Mouse (Mus musculus) CH12.LX (cell line): ENCODE measurements around the gene Traf3ip2. TPM values are rescaled to one million over a fixed set of nuclear protein-coding genes. Genes with fewer than 3 reads are reported as not detected.

Source experiments
- DNase-seq: peaks from one replicate; pipeline ENCODE4 v3.0.0-alpha.2; 2013; ENCODE audit errors: extremely low read depth
- H3K27ac ChIP-seq: 2 replicates; pipeline ENCODE4 v1.5.1; 2012; ENCODE audit warnings: low read depth, mild to moderate bottlenecking, control low read depth, moderate library complexity; ENCODE audit not compliant: insufficient read depth
- H3K27me3 ChIP-seq: replicated peaks from 2 replicates; pipeline ENCODE3; 2012; ENCODE audit warnings: inconsistent platforms
- H3K36me3 ChIP-seq, 2 experiments: replicated peaks in 1 of 2; 2 replicates each; pipeline versions ENCODE3 to v1.6.1; 2012; ENCODE audit warnings: inconsistent platforms in 1 of 2, low read length in 1 of 2, mild to moderate bottlenecking in 1 of 2, mixed read lengths in 1 of 2, moderate library complexity in 1 of 2; ENCODE audit not compliant: control insufficient read depth in 1 of 2, insufficient read depth in 1 of 2
- H3K4me1 ChIP-seq, 2 experiments: 2 replicates each; pipeline ENCODE4 v1.6.1; 2012; ENCODE audit warnings: inconsistent platforms in 1 of 2, moderate library complexity in 1 of 2; ENCODE audit not compliant: insufficient read depth in 2 of 2, control insufficient read depth in 1 of 2
- H3K4me2 ChIP-seq: 2 replicates; pipeline ENCODE4 v1.6.1; 2012; ENCODE audit warnings: low read depth, mild to moderate bottlenecking, control low read depth; ENCODE audit not compliant: poor library complexity, insufficient read depth, severe bottlenecking
- H3K4me3 ChIP-seq, 3 experiments: fragments of 150-350 bp in 1 of 3; sonication (generic) in 1 of 3; replicated peaks in 1 of 3; 2 replicates each; pipeline versions ENCODE3 to v1.5.1; 2011 to 2012; ENCODE audit warnings: low read depth in 2 of 3, low read length in 2 of 3, mild to moderate bottlenecking in 2 of 3, moderate library complexity in 2 of 3, control low read depth in 1 of 3, improper control_type of control experiment in 1 of 3, inconsistent platforms in 1 of 3, mixed read lengths in 1 of 3; ENCODE audit not compliant: poor library complexity in 1 of 3
- H3K79me2 ChIP-seq: replicated peaks from 2 replicates; pipeline ENCODE4 v1.6.1; 2012; ENCODE audit warnings: mild to moderate bottlenecking, moderate library complexity; ENCODE audit not compliant: control insufficient read depth, poor library complexity, insufficient read depth, severe bottlenecking; ENCODE audit errors: extremely low read depth
- H3K9ac ChIP-seq: 2 replicates; pipeline ENCODE4 v1.6.1; 2012; ENCODE audit warnings: low read depth, mild to moderate bottlenecking, control low read depth, moderate library complexity; ENCODE audit not compliant: insufficient read depth
- H3K9me3 ChIP-seq: replicated peaks from 2 replicates; pipeline ENCODE3; 2012; ENCODE audit warnings: low read length, inconsistent platforms, mixed read lengths
- BHLHE40 ChIP-seq: IDR thresholded peaks from 2 replicates; pipeline ENCODE4 v1.6.1; 2011; ENCODE audit warnings: mild to moderate bottlenecking, low read depth, low read length, improper control_type of control experiment
- CHD1 ChIP-seq: IDR thresholded peaks from 2 replicates; pipeline ENCODE4 v1.6.1; 2012; ENCODE audit warnings: low read depth, low read length, improper control_type of control experiment, inconsistent platforms
- CHD2 ChIP-seq: IDR thresholded peaks from 2 replicates; pipeline ENCODE4 v1.6.1; 2011; ENCODE audit warnings: low read length, improper control_type of control experiment
- CTCF ChIP-seq, 2 experiments: IDR thresholded peaks in 1 of 2; conservative IDR thresholded peaks in 1 of 2; 2 replicates each; pipeline ENCODE4 v1.5.1; 2011 to 2012; ENCODE audit warnings: low read depth in 2 of 2, low read length in 2 of 2, improper control_type of control experiment in 1 of 2, inconsistent platforms in 1 of 2, mild to moderate bottlenecking in 1 of 2, moderate library complexity in 1 of 2
- E2F4 ChIP-seq: IDR thresholded peaks from 2 replicates; pipeline ENCODE4 v1.6.1; 2011; ENCODE audit warnings: low read depth, low read length, improper control_type of control experiment; ENCODE audit not compliant: insufficient replicate concordance
- ELF1 ChIP-seq: IDR thresholded peaks from 2 replicates; pipeline ENCODE4 v1.6.1; 2014; ENCODE audit warnings: low read depth, mild to moderate bottlenecking, inconsistent platforms, low read length, improper control_type of control experiment
- EP300 ChIP-seq: IDR thresholded peaks from 2 replicates; pipeline ENCODE4 v1.6.1; 2011; ENCODE audit warnings: low read length, improper control_type of control experiment
- ETS1 ChIP-seq: conservative IDR thresholded peaks from 2 replicates; pipeline ENCODE4 v1.6.1; 2012; ENCODE audit warnings: low read depth, mild to moderate bottlenecking, inconsistent platforms, low read length, improper control_type of control experiment, moderate library complexity
- GABPA ChIP-seq: IDR thresholded peaks from 2 replicates; pipeline ENCODE4 v1.6.1; 2012; ENCODE audit warnings: low read depth, low read length, improper control_type of control experiment, inconsistent platforms; ENCODE audit not compliant: insufficient replicate concordance
- HCFC1 ChIP-seq: IDR thresholded peaks from 2 replicates; pipeline ENCODE4 v1.6.1; 2012; ENCODE audit warnings: low read depth, mild to moderate bottlenecking, inconsistent platforms, low read length, improper control_type of control experiment
- IRF4 ChIP-seq: IDR thresholded peaks from 2 replicates; pipeline ENCODE4 v1.6.1; 2014; ENCODE audit warnings: low read depth, mild to moderate bottlenecking, inconsistent platforms, low read length, improper control_type of control experiment
- JUN ChIP-seq: IDR thresholded peaks from 2 replicates; pipeline ENCODE4 v1.6.1; 2011; ENCODE audit warnings: low read depth, mild to moderate bottlenecking, low read length, improper control_type of control experiment, moderate library complexity; ENCODE audit not compliant: insufficient read depth
- JUND ChIP-seq: conservative IDR thresholded peaks from 2 replicates; pipeline ENCODE4 v1.6.1; 2011; ENCODE audit warnings: low read depth, low read length, improper control_type of control experiment
- KAT2A ChIP-seq: IDR thresholded peaks from 2 replicates; pipeline ENCODE4 v1.6.1; 2012; ENCODE audit warnings: low read length, improper control_type of control experiment, inconsistent platforms; ENCODE audit not compliant: insufficient replicate concordance
- MAFK ChIP-seq: IDR thresholded peaks from 2 replicates; pipeline ENCODE4 v1.6.1; 2011; ENCODE audit warnings: low read length, improper control_type of control experiment; ENCODE audit not compliant: insufficient replicate concordance
- MAX ChIP-seq: IDR thresholded peaks from 2 replicates; pipeline ENCODE4 v1.6.1; 2011; ENCODE audit warnings: low read length, improper control_type of control experiment
- MAZ ChIP-seq: IDR thresholded peaks from 2 replicates; pipeline ENCODE4 v1.6.1; 2012; ENCODE audit warnings: low read depth, mild to moderate bottlenecking, inconsistent platforms, low read length, improper control_type of control experiment, moderate library complexity
- MEF2A ChIP-seq: IDR thresholded peaks from 2 replicates; pipeline ENCODE4 v1.6.1; 2014; ENCODE audit warnings: low read depth, mild to moderate bottlenecking, inconsistent platforms, low read length, improper control_type of control experiment, borderline replicate concordance
- MXI1 ChIP-seq: IDR thresholded peaks from 2 replicates; pipeline ENCODE4 v1.6.1; 2011; ENCODE audit warnings: mild to moderate bottlenecking, low read depth, low read length, improper control_type of control experiment
- MYC ChIP-seq: IDR thresholded peaks from 2 replicates; pipeline ENCODE4 v1.6.1; 2011; ENCODE audit warnings: low read depth, mild to moderate bottlenecking, improper control_type of control experiment, low read length
- NELFE ChIP-seq: IDR thresholded peaks from 2 replicates; pipeline ENCODE4 v1.6.1; 2011; ENCODE audit warnings: low read depth, low read length, improper control_type of control experiment
- NRF1 ChIP-seq: IDR thresholded peaks from 2 replicates; pipeline ENCODE4 v1.6.1; 2014; ENCODE audit warnings: low read depth, mild to moderate bottlenecking, inconsistent platforms, low read length, improper control_type of control experiment, moderate library complexity
- PAX5 ChIP-seq: IDR thresholded peaks from 2 replicates; pipeline ENCODE4 v1.6.1; 2012; ENCODE audit warnings: low read length, inconsistent platforms, mixed read lengths
- POLR2A ChIP-seq: IDR thresholded peaks from 2 replicates; pipeline ENCODE4 v1.6.1; 2011; ENCODE audit warnings: low read depth, mild to moderate bottlenecking, improper control_type of control experiment, low read length
- POLR2AphosphoS2 ChIP-seq: IDR thresholded peaks from 2 replicates; pipeline ENCODE4 v1.6.1; 2011; ENCODE audit warnings: low read depth, low read length, improper control_type of control experiment
- RAD21 ChIP-seq: IDR thresholded peaks from 2 replicates; pipeline ENCODE4 v1.6.1; 2011; ENCODE audit warnings: low read depth, mild to moderate bottlenecking, low read length, improper control_type of control experiment, moderate library complexity
- RCOR1 ChIP-seq: conservative IDR thresholded peaks from 2 replicates; pipeline ENCODE4 v1.6.1; 2012; ENCODE audit warnings: low read depth, mild to moderate bottlenecking, inconsistent platforms, low read length, improper control_type of control experiment
- SIN3A ChIP-seq: IDR thresholded peaks from 2 replicates; pipeline ENCODE4 v1.6.1; 2012; ENCODE audit warnings: low read length, improper control_type of control experiment, inconsistent platforms
- SMC3 ChIP-seq: IDR thresholded peaks from 2 replicates; pipeline ENCODE4 v1.6.1; 2011; ENCODE audit warnings: low read depth, low read length, improper control_type of control experiment
- TBP ChIP-seq: conservative IDR thresholded peaks from 2 replicates; pipeline ENCODE4 v1.6.1; 2011; ENCODE audit warnings: low read depth, low read length, improper control_type of control experiment
- TCF12 ChIP-seq: IDR thresholded peaks from 2 replicates; pipeline ENCODE4 v1.6.1; 2014; ENCODE audit warnings: low read depth, mild to moderate bottlenecking, inconsistent platforms, low read length, improper control_type of control experiment
- UBTF ChIP-seq: IDR thresholded peaks from 2 replicates; pipeline ENCODE4 v1.6.1; 2012; ENCODE audit warnings: low read depth, mild to moderate bottlenecking, inconsistent platforms, low read length, improper control_type of control experiment, moderate library complexity
- USF1 ChIP-seq: IDR thresholded peaks from 2 replicates; pipeline ENCODE4 v1.6.1; 2014; ENCODE audit warnings: low read depth, mild to moderate bottlenecking, inconsistent platforms, low read length, improper control_type of control experiment
- USF2 ChIP-seq: conservative IDR thresholded peaks from 2 replicates; pipeline ENCODE4 v1.6.1; 2011; ENCODE audit warnings: low read depth, low read length, improper control_type of control experiment
- ZC3H11A ChIP-seq: IDR thresholded peaks from 2 replicates; pipeline ENCODE4 v1.6.1; 2012; ENCODE audit warnings: low read depth, mild to moderate bottlenecking, inconsistent platforms, low read length, improper control_type of control experiment
- ZKSCAN1 ChIP-seq: IDR thresholded peaks from 2 replicates; pipeline ENCODE4 v1.6.1; 2012; ENCODE audit warnings: low read depth, inconsistent platforms, low read length, improper control_type of control experiment, borderline replicate concordance
- ZMIZ1 ChIP-seq: IDR thresholded peaks from 2 replicates; pipeline ENCODE4 v1.6.1; 2012; ENCODE audit warnings: low read depth, mild to moderate bottlenecking, inconsistent platforms, low read length, improper control_type of control experiment
- ZNF384 ChIP-seq: IDR thresholded peaks from 2 replicates; pipeline ENCODE4 v1.6.1; 2012; ENCODE audit warnings: low read depth, low read length, improper control_type of control experiment, inconsistent platforms
- dilution Hi-C: fragments of 300-500 bp; cut with MboI; formaldehyde crosslinking; loops from 2 replicates; pipeline ENCODE4 v1.14.3; 2020; ENCODE audit warnings: low sequenced_read_pairs; ENCODE audit not compliant: extremely low pct_unique_long_range_greater_than_20kb, extremely low pct_ligation_motif_present
- in situ Hi-C: fragments of 300-500 bp; cut with MboI; formaldehyde crosslinking; loops from 3 replicates; pipeline ENCODE4 v1.14.3; 2019; ENCODE audit warnings: low sequenced_read_pairs, low pct_ligation_motif_present, low pct_unique_long_range_greater_than_20kb, mixed read lengths
- polyA plus RNA-seq: library from polyadenylated mRNA; unstranded; fragments of >175 nt; gene quantifications from 2 replicates; pipeline ENCODE4 v1.2.1, GENCODE M21; 2012; ENCODE audit warnings: low read depth; ENCODE audit not compliant: insufficient read length
- total RNA-seq, 2 experiments: library from RNA; depleted of rRNA; stranded (reverse); fragments of 300-350 nt in 1 of 2; fragments of >200 nt in 1 of 2; gene quantifications; 2 replicates each; pipeline ENCODE4 v1.2.3; 2012 to 2014

Gene Traf3ip2
- total and polyA plus RNA-seq, 3 experiments, result 9.2 to 23.4 (median 15.6) TPM

DNA sequence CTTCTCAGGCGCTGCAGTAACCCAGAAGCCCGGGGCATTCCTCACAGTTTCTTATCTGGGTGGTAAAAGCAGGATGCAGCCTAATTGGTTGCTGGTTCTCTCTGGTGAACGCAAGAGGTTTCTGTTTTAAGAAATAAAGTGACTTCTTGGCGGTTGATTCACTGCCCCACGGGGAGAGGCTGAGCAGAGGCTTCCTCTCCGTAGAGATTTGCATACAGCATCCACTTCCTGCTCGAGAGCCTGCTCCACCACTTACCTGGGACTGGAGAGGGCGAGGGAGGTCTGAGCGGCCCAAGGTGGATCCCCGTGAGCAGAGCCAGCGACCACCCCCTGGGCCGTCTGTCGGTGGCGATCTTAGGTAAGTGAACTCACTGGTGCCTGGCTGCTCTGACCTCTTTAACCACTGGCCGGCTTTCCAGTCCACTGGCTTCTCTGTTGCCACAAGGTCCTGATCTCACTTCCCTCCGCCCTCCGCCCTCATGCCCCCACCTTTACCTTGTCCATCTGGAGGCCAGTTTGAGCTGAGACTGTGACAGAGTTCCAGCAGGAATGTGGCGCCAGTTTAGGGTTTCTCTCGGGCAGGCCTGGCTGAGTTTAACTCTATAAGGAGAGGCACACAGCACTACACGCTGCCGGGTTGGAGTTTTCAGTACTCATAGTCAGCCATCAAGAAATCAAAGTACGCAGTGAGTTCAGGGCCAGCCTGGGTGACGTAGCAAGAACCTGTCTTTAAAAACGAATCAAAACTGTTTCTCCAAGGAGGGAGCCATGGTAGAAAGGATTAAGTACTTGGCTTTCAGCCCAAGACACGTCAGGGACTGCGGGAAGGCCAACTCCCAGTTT is 476 bp downstream of the Traf3ip2 start:
- no peak for TF ChIP-seq JUN
- peak; percentile 80 for TF ChIP-seq RCOR1
- no peak for TF ChIP-seq ZKSCAN1
- peak; percentile 89 for TF ChIP-seq ELF1
- TF ChIP-seq ZMIZ1, result peak; percentile 85
- no peak for TF ChIP-seq GABPA
- TF ChIP-seq CHD1, result peak; percentile 63; the same call in 1 of the 2 replicates
- TF ChIP-seq POLR2A, result peak; percentile 85
- TF ChIP-seq E2F4, result no peak
- TF ChIP-seq UBTF, result peak; percentile 75
- no peak for TF ChIP-seq JUND
- peak; percentile 58 for TF ChIP-seq HCFC1
- 0 out of 2 replicates have a peak, but pooled peaks have one; percentile 37 for TF ChIP-seq KAT2A
- TF ChIP-seq USF2, result no peak
- peak; percentile 61 for TF ChIP-seq BHLHE40
- TF ChIP-seq CHD2, result no peak
- TF ChIP-seq USF1, result no peak
- TF ChIP-seq EP300, result peak; percentile 51
- no peak for TF ChIP-seq CTCF (conservative IDR thresholded peaks at IDR 0.05 in 1 of 2, IDR thresholded peaks at IDR 0.05 in 1 of 2; ENCODE audit: low read depth in 2 of 2, low read length in 2 of 2)
- TF ChIP-seq TBP, result peak; percentile 84
- no peak; the same call in 1 of the 2 replicates for TF ChIP-seq NRF1
- TF ChIP-seq SMC3, result no peak
- TF ChIP-seq MAX, result 0 out of 2 replicates have a peak, but pooled peaks have one; percentile 33
- TF ChIP-seq POLR2AphosphoS2, result peak; percentile 65; the same call in 1 of the 2 replicates
- no peak for TF ChIP-seq ZC3H11A
- TF ChIP-seq RAD21, result no peak; the same call in 1 of the 2 replicates
- no peak for TF ChIP-seq PAX5
- TF ChIP-seq IRF4, result peak; percentile 42
- TF ChIP-seq ZNF384, result no peak
- TF ChIP-seq NELFE, result peak; percentile 87
- TF ChIP-seq MEF2A, result peak; percentile 82
- 0 out of 2 replicates have a peak, but pooled peaks have one; percentile 62 for TF ChIP-seq MXI1
- TF ChIP-seq MYC, result peak; percentile 31; the same call in 1 of the 2 replicates
- no peak for TF ChIP-seq MAFK
- TF ChIP-seq SIN3A, result peak; percentile 80
- TF ChIP-seq ETS1, result peak; percentile 68
- peak; percentile 92 for TF ChIP-seq MAZ
- peak; percentile 78 for TF ChIP-seq TCF12
- TF ChIP-seq, all 38 proteins: peak for 22
- Histone ChIP-seq H3K4me1 (peaks cover 5 to 38% of the 10 kb centered on the region in 2 experiments), H3K4me2 (peak overlapping the region; percentile 95; the same call in 1 of the 2 replicates), H3K9ac (peak overlapping the region; percentile 50), H3K4me3 (peak overlapping the region; percentile 62 to 84 (median 67)), H3K79me2 (peaks cover 11% of the 10 kb centered on the region), H3K27me3 (no peaks in the 10 kb centered on the region), H3K9me3 (peaks cover 3% of the 10 kb centered on the region), H3K27ac (peak overlapping the region; percentile 84), H3K36me3 (peaks cover 17 to 30% of the 10 kb centered on the region in 2 experiments)
- dilution Hi-C loops, result no loop called here
- in situ Hi-C loops, result no loop called here
- peak; percentile 91 for DNase-seq
